Mouse (Mus musculus): Measurements from ENCODE around the gene Pdzd2.

DNA sequence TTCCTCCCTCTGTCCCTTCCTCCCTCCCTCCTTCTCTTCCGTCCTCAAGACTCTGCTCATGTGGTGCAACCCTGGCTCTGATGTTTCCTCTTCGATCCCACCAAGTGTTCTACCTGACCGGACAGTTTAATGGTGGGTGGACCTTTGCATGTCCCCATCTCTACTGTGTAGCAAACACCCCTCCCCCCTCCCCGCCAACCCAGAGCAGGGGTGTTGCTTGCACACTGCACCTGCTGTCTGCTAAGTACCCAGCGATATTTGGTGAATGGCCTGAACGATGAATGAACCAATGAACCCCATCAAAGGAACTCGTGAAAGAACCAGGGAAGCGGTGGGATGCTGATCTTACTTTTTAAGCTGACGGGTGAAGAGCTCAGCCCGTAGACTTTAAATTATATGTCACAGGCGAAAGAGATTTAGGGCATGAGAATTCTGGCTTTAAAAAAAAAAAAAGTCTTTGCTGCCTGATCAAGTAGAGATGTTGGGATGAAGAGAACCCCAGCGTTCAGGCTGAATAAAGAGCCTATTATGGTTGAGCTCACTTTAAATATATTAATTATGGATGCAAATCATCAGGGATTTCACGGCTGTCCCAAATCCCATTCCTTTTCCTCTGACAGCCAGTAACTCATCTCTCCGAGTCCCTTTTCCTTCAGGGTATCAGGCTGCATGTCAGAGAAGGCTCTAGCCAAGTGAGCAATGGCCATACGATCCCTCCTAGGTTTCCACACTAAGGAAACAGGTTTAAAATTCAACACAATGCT is 350.8 kb downstream of the Pdzd2 start:
- TF ChIP-seq GATA1 (IDR thresholded peaks at IDR 0.05; ENCODE audit: low read length) (no peak), TAL1 (IDR thresholded peaks at IDR 0.05; ENCODE audit: low read length) (no peak)
